Mouse (Mus musculus): ENCODE results near the gene Fgfr2. TPM values are rescaled to one million over a fixed set of nuclear protein-coding genes. Genes with fewer than 3 reads are reported as not detected.

Fgfr2 gene
- total RNA-seq, 2 experiments from 2014 or later = 56.7 to 61.5 TPM

DNA sequence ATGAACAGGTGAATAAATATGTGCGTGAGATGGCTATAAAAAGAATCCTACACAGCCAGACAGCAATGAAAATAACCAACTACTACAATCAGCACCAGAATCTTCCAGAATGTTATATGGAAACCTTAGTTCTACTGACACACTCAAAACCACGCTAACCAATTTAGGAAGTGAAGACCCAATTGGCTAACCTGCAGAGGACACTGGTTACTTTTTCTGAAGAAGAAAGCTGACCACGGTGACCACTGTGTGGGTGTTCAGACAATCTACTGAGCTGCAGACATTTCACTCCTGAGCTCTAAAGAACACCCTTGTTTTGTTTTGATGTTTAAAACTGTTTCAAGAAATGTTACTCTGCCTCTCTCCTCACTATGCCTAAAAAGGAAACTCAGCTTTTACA, 280.0 kb downstream of the Fgfr2 start:
- no peak for DNase-seq (ENCODE audit: low spot score in 2 of 2)

DNA sequence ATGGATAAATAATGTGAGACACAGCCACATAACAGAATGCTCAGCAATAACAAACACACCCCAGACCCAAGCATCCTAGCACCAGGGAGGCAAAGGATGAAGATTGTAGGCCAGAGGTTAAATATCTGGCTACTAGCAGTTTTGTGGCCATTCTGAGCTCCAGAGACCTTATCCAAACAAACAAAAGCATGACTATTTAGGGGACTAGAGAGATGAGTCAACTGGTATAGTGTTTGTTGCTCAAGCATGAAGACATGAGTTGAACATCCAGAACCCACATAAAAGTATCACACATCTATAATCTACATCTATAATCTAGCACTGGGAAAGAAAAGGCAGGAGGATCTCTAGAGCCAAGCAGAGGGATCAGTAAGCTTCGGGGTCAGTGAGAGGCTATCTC, 280.7 kb downstream of the Fgfr2 start:
- no peak for DNase-seq (ENCODE audit: low spot score in 2 of 2)

DNA sequence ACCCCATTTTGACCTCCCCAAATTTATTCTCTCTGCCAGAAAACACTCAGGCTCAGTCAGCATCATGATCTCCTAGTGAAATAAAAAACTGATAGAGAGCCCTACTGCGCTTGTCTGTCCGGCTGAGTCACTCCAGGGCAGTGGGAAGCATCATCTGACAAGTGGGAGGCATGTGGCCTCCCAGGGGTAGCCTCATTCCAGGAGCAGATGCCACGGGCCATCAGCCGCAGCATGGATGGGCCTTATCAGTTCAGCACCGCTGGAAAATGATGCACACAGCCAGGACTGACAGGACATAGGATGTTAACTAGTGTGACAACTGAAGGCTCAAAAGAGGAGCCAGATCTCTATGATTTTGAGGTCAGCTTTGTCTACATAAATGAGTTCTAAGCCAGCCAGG, 281.9 kb downstream of the Fgfr2 start:
- no peak for DNase-seq (ENCODE audit: low spot score in 2 of 2)

DNA sequence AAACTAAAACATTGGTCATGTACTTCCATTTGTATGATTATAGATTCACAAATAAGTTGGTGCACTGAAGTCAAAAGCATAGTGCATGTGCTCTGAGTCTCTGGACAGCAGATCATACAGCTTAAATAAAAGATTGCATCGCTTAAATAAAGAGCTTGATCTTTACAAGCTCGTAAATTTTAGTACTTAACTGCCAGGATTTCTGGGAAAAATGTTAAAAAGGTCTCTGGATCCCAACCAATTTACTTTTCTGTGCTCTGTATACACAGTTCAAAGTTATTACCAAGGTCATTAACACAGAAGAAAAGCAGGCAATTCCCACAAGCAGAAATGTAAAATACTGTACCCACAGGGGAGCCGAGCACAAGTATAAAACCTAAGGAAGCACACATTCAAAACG, 292.2 kb downstream of the Fgfr2 start:
- no peak for DNase-seq (ENCODE audit: low spot score in 2 of 2)

DNA sequence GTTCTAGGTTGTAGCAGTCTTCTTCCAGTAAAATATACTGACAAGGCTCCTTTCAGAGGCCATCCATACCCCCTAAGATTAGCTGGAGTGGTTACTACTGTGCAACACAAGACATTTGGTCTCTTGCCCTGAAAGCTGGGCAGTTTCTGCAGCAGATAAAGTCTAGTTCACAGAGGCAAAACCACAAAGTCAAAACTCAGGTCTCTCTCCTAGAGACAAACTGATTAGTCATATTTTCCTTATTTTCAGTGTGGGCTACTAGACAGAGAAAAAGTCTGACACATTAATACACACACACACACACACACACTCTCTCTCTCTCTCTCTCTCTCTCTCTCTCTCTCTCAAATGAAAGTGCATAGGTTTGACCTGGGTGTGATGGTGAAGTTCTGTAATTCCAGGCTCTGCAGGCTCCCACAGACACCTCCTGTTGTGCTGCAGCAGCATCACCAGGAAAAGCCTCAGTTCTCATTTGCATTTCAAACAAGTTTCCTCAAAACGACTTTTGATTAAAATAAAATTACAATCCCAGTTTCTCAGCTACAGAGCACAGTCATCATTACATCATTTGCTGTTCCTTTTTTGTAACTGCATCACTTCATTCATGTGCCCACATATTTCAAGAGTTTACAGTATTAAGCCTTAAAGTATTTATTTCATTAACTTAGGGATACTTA, 298.7 kb downstream of the Fgfr2 start:
- DNase-seq (ENCODE audit: low spot score in 2 of 2) = no peak

DNA sequence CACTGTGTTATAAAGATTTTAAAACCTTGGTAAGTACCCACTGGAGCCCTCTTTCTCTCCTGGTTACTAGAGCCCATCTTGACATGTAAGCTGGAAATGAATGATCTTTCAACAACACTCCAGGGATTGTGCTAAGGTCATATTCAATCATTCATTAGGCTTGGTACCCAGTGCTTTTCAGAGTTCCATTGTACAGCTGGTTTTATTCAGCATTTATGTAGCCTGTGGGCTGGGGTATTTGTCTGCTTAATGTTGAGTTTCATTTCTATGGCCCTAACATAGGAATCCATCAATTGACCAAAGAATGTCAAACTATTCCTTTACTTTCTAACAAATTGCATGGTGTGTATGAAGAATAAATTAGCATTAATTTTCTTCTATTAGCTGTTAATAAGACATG, 299.3 kb downstream of the Fgfr2 start:
- no peak for DNase-seq (ENCODE audit: low spot score in 2 of 2)

DNA sequence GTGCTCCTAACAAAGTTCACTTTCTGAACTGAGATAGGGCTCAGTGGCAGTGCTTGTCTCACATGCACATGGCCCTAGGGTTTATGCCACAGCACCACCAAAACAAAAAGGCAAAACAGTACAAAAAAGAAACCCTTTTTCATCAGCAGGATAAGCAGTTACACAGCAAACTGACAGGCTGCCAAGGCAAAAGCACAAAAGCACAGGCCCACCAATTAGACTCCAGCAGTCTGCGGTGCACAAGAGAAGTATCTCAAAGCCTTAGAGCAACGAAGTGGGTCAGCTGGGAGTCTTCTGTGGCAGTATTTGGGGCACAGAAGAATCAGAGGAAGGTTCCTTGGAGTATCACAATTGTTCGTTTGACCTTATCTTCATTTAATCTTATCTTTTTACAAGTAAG, 302.5 kb downstream of the Fgfr2 start:
- no peak for DNase-seq (ENCODE audit: low spot score in 2 of 2)

DNA sequence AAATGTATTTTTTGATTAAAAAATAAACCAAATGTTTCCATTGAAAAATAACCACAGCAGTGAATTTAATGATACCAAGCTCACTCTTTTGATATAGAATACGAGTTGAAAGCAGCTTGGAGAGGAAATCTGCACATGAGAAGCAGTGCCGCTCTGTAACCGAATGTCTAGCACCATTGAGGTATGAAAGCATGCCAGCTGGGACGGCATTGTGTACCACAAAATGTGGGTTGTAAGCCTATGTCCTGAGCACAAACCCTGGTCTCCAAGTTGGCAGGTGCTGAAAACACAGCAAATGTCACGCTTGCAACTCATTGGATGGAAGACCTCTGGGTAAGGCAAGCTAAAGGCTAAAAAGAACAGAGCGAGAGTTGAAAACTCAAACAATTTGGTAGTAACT, 306.1 kb downstream of the Fgfr2 start:
- DNase-seq (ENCODE audit: low spot score in 2 of 2) = no peak

DNA sequence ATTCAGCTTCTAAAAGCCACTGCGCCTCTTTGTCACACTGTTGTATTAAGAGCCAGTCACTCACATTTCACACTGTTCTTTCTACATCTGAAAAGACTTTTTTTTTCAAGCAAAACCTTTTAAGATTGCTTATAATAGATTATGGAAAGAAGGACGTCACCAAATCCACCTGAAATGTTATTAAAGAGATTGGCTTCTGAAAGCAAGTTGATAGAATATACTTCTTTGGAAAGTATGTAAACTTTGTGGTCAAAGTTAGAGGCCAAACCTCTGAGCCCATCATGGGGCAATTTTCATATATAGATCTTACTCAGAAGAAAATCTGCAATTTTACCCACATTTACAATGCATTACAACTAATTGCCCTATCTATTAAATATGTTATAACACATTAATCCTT, 306.6 kb downstream of the Fgfr2 start:
- no peak for DNase-seq (ENCODE audit: low spot score in 2 of 2)

DNA sequence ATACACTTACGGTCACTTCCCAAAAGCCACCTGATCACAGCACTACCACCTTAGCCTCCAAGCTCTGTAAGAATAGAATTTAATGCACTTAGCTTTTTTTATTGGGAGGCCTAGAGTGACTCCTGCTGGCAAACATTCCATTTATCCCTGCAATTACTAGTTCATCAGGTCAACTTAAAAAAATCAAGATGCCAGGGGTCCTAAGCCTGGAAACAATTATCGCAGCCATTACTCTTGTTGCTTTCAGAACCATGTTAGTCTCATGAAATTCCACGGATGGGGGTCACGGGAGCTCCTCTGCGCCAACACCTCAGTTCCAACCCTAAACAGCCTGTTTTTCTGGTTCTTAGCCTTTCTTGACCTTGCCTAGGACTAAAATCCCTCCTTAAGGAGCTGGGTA, 308.1 kb downstream of the Fgfr2 start:
- no peak for DNase-seq (ENCODE audit: low spot score in 2 of 2)

DNA sequence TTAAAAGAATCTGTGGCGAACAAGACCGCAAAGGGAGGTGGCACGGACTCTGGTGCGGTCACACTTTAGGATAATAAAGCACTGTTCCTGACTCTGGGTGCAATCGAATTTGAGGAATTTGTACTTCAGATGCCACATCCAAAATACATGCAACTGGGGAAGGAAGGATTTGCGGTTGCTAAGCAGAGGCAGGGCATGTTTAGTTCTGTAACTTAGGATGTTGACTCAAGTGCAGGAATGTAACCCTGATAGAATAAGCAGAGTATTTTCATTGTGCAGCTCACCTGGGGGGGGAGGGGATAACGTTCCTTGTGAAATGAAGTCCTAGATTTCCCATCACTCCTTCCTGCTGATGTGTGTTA, 309.1 kb downstream of the Fgfr2 start:
- DNase-seq (ENCODE audit: low spot score in 2 of 2) = no peak

DNA sequence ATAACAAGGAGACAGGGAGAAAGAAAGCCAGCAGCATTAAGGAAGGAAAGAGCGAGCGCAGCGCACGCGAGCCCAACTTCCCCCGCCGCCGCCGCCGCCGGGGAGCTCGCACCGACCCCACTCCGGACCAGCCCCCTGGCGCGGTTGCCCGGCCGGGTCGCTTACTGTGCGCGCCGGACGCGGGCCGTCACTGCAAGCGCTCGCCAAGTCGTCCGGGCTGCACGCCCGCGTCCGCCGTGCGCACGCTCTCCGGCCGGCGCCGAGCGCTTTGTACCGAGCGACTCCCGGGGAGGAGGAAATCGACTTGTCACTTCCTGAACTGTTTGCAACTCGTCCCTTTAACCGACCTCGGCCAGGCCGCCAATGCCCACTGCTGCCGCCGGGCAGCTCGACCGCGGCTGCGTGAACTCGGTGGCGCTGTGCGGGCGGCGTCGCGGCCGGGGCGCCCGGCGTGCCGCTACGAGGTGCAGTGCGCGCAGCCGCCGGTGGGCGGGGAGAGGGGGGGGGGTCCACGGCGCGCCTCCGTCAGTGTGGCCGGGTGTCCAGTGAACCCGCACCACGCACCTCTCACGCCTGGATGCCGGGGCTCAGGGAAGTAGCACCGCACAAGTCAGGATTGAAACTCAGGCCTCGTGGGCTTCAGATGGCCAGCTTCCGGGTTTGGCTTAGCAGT, 309.6 kb downstream of the Fgfr2 start, which contains the start of gene Fam53b:
Gene Fam53b (minus strand): TSS at position 471 of the 673 bp plus-strand sequence.
- peak; percentile 63 to 74 for DNase-seq (ENCODE audit: low spot score in 2 of 2)

DNA sequence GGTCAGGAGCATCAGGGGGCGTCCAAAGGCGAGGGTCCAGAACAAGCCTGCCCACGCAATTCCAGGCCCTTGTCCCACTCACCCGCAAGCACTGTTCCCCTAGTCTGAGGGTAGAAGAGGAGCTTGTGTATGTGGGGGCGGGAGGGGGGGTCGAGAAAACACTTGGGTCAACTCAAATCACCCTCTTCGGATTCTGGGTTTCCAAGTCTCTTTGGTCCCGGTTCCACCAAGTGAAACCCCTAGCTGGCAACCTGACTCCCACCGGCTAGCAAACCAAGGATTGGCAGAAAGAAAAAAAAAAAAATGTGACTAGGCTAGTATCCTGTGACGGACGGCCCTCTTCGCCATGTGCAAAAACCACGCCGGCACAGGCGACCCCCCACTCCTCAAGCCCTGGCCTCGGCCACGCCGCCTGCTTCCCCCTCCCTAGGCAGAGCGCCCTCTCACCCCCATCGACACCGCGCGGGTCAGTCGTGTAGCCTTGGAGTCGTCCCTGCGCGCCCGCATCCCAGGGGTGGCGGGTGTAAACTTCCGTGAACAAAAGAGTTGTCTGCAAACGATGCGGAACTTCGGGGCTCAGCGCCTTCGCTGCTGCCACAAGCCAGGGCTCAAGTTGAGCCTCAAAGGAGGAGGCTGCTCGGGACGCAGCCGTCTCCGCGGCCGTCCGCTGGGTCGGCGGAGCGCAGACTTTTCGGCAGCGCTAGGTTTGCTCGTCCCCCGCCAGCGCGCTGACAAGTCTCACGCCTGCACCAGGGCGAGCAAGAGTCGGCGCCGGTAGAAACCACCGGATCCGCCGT, 310.3 kb downstream of the Fgfr2 start:
- DNase-seq (ENCODE audit: low spot score in 2 of 2) = peak in 1 of 2 experiments; percentile 56

DNA sequence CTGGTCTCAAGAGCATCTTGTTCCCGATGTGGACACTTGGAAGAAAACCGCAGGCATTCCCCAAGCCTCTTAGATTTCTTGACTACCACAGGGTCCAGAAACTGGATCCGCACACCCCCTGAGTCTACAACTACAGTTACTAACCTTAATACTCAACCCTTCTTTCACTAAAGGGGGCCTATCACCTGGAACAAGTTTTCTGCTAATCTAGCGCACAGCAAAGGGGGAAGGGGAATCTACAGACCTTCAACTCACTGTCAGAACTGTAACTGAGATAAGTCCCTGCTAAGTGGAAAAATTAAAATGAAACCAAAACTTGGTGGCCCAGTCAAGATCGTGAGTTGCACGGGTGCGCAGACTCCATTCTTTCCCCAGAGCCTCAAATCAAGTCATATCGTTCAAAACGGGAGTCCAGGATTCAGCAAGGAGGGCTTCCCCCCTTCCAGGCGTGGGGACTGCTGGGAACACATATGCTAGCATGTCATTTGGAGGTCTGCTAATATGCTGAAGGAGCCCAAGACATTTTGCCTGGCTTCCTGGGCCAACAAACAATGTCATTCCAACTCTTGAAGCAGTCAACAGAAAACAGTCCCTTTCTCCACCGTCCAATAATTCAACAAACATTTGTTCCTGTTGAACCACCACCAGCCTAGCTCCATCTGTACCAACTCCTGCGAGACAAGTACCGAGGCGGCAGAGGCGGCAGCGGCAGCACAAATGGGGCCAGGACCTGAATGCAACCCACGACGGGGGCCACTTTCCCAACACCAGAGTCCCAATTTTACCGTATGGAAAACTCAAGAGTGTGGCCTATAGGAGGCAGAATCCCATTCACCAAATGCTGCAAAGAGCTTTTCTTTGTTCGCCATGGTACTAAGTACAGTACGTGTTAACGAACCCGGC, 311.2 kb downstream of the Fgfr2 start:
- peak; percentile 58 to 76 for DNase-seq (ENCODE audit: low spot score in 2 of 2)

DNA sequence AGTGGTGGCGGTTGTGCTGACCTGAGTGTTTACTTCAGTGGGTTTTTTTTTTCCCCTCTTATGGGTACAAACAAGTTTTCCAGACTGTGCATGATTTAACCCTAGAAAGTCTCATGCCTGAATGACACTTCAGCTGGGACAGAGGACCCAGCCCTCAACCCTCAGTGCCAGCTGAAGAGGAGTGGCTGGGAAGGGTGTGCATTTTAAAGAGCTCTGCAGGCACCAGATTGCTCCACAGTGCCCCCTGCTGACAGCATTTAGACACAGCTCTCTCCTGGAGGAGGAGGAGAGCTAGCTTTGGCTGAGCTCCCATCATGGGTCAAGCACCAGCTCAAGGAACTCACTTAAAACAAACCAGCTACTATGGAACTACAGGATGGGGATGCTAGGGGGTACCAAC, 312.3 kb downstream of the Fgfr2 start:
- DNase-seq (ENCODE audit: low spot score in 2 of 2) = peak; percentile 83 to 95

DNA sequence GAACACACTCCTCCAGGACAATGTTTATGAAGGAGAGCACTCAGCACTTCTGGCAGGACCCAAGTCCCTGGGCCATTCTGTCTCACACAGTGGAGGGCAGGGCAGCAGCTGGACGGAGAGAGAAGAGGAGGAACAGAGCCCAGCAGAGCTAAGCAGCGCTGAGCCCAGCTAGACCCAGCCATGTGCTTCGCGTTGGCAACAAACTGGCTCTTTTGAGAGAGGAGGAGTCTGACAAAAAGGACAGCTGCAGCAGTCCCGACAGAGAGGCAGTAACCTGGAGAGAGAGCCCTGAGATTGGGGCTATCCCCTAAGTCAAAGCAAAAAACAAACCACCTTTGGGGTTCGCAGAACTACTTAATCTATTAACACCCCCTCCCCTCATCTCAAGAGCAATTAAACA, 312.8 kb downstream of the Fgfr2 start:
- DNase-seq (ENCODE audit: low spot score in 2 of 2) = peak in 1 of 2 experiments; percentile 72

DNA sequence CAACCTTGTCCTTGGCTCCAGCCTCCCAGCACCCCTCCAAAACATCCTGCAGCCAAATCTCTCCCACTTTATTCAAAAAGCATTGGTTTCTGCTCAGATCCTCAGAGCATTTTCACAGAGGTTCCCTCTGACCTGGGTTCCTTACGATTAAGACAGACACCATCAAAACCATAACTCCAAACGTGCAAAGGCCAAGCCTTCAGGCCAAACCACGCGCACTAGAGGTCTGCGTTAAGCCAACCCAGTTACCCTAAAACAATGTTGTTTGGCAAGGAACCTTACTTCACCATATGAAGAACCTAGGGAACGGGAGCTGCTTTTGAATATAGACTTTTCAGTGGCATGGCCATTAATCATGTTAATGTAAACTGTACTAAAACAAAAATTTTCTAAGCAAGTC, 313.4 kb downstream of the Fgfr2 start:
- DNase-seq (ENCODE audit: low spot score in 2 of 2) = no peak

DNA sequence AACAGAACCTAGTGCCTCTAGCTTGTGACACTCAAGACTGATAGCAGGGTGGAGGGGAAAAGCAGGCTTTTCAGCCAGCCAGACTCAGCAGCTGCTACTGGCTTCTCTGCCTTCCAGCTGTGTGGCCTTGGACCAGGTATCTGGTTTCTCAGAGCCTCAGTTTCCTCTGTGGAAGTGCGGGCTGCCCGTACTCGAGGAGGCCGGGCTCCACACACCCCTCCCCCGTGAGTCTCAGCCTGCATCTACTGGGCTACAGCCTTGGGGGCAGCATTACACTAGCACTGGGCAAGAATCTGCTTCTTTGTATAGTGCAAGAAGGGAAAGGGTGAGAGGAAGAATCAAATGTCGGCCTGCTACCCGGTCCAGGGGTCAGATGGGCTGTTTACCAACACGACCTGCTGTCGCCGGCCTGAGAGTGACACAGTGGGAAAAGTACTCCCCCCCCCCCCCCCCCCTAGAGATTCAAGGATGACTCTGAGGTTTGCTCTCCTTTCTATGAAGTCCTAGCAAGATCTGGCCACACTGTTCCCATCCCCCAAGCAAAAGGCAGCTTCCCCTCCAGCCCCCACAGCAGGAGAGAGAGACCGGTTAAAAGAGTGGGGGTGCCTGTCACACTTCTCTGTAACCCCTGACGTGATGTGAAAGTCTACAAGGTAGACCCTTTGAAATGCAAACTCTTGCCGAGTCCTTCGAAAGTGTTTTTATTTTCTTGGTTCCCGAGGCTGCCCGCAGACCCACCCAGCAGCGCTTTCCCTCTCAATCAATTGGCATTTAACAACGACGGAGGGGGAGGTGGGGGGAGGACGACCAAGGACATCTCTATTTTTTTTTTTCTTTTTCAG, 314.1 kb downstream of the Fgfr2 start:
- DNase-seq (ENCODE audit: low spot score in 2 of 2) = peak in 1 of 2 experiments; percentile 40

DNA sequence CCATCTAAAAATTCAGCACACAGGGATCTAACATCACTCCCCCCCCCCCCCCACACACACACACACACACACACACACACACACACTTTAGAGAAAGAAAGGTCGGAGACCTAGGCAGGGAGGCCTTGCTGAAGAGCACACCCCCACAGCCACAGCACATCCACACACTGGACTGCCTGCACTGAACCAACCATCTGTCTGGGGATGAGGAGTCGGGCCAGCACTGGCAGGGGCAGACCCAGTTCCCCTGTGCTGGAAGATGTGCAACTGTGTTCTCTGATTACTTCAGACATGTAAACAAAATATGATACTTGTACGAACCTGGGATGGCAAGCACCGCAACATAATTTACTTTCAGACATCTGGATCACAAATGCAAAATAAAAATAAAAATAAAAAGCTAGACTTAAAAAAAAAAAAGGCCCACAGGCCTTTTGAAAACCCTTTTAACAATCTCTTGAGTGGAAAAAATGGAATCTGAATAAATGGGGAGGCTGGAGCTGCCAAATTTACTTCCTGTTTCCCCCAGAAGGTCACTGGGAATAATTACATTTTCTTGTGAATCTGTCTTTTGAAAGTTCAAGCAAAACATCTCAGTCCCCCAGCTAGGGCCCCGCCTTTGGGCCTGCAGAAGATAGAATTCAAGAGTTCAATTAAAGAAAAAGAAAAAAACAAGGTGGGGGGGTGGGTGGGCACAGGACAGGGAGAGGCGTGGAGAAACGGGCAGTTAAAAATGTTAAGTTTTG, 314.9 kb downstream of the Fgfr2 start:
- peak in 1 of 2 experiments; percentile 23 for DNase-seq (ENCODE audit: low spot score in 2 of 2)

All from layer of hippocampus, adult 18-20 months (tissue).